Mouse (Mus musculus) heart, embryonic 14.5 days (tissue): ENCODE results near the gene Senp1. TPM values are rescaled to one million over a fixed set of nuclear protein-coding genes. Genes with fewer than 3 reads are reported as not detected.
A peak's percentile ranks its signal among the peaks of the same experiment; 100 is the strongest.

ENCODE experiments used
- ATAC-seq: fragments of 200-750 bp; cut with Nextera tagmentation; 2 replicates; pipeline ENCODE4 v1.8.0; 2017; ENCODE audit warnings: low read depth, moderate TSS enrichment; ENCODE audit not compliant: insufficient number of reproducible peaks, insufficient read depth, low FRiP score
- H3K27ac ChIP-seq, 2 experiments: fragments of 200-500 bp in 1 of 2; fragments of 300-500 bp in 1 of 2; sonication (generic) in 1 of 2; replicated peaks in 1 of 2; 2 replicates each; pipeline ENCODE4 v1.5.1; 2012 to 2014; ENCODE audit warnings: low read depth in 2 of 2, low read length in 2 of 2, control low read depth in 1 of 2, mild to moderate bottlenecking in 1 of 2, mixed read lengths in 1 of 2; ENCODE audit not compliant: control insufficient read depth in 1 of 2, insufficient read depth in 1 of 2
- H3K27me3 ChIP-seq: fragments of 300-500 bp; sonication (generic); 2 replicates; pipeline ENCODE4 v1.6.1; 2014; ENCODE audit warnings: mild to moderate bottlenecking, low read length, control low read depth; ENCODE audit not compliant: control insufficient read depth, insufficient read depth
- H3K36me3 ChIP-seq: fragments of 300-500 bp; sonication (generic); 2 replicates; pipeline ENCODE4 v1.6.1; 2014; ENCODE audit warnings: mild to moderate bottlenecking, control low read depth, low read length, mixed read lengths; ENCODE audit not compliant: control insufficient read depth, insufficient read depth
- H3K4me1 ChIP-seq, 2 experiments: fragments of 200-500 bp in 1 of 2; fragments of 300-500 bp in 1 of 2; sonication (generic) in 1 of 2; 2 replicates each; pipeline ENCODE4 v1.6.1; 2012 to 2014; ENCODE audit warnings: low read length in 2 of 2, control low read depth in 1 of 2, mixed read lengths in 1 of 2; ENCODE audit not compliant: control insufficient read depth in 2 of 2, insufficient read depth in 2 of 2
- H3K4me2 ChIP-seq: fragments of 300-500 bp; sonication (generic); 2 replicates; pipeline ENCODE4 v1.6.1; 2014; ENCODE audit warnings: mild to moderate bottlenecking, low read length
- H3K4me3 ChIP-seq, 2 experiments: fragments of 200-500 bp in 1 of 2; fragments of 300-500 bp in 1 of 2; sonication (generic) in 1 of 2; 2 replicates each; pipeline ENCODE4 v1.5.1; 2012 to 2014; ENCODE audit warnings: low read length in 2 of 2, mild to moderate bottlenecking in 2 of 2, control low read depth in 1 of 2, low read depth in 1 of 2, moderate library complexity in 1 of 2; ENCODE audit not compliant: control insufficient read depth in 1 of 2, insufficient read depth in 1 of 2
- H3K9ac ChIP-seq: fragments of 300-500 bp; sonication (generic); 2 replicates; pipeline ENCODE4 v1.6.1; 2014; ENCODE audit warnings: mild to moderate bottlenecking, low read length
- H3K9me3 ChIP-seq: fragments of 300-500 bp; sonication (generic); 2 replicates; pipeline ENCODE4 v1.6.1; 2016; ENCODE audit warnings: low read length, control low read depth; ENCODE audit not compliant: control insufficient read depth
- WGBS: fragments of 180-500 bp; shearing (Covaris S2); extraction: QIAGEN DNeasy Blood & Tissue Kit; methylation state at CpG from one replicate; pipeline ENCODE4 v1.1.7; 2014; 5-methylcytosine and 5-hydroxymethylcytosine counted together
- polyA plus RNA-seq: library from polyadenylated mRNA; unstranded; fragments of >200 nt; fragmentation: Nextera tagmentation; extraction: Ambion mirVana; gene quantifications from 2 replicates; pipeline ENCODE4 v1.2.1, GENCODE M21; 2014

Gene Senp1
- polyA plus RNA-seq, 1 experiment from 2014 or later, result 22.7 TPM

GRCm38 (mm10) chr15:98033233-98033748 lies 60.3 kb downstream of the Senp1 start:
- H3K27me3 ChIP-seq, result no peaks in the 10 kb centered on the region
- H3K4me2 ChIP-seq, result no peak overlapping the region
- H3K9me3 ChIP-seq, result no peaks in the 10 kb centered on the region
- peaks cover under 1 to 2% of the 10 kb centered on the region in 2 experiments; a peak in 3 of 4 replicates for H3K4me1 ChIP-seq
- no peak for ATAC-seq
- H3K36me3 ChIP-seq, result peaks cover 14% of the 10 kb centered on the region
- no peak overlapping the region for H3K4me3 ChIP-seq
- 85% methylated on average over 9 of the region's 9 CpGs for WGBS
- no peak overlapping the region for H3K27ac ChIP-seq
- no peak overlapping the region for H3K9ac ChIP-seq

GRCm38 (mm10) chr15:98029798-98030197 lies 63.7 kb downstream of the Senp1 start:
- Histone ChIP-seq H3K27ac (no peak overlapping the region), H3K4me1 (peaks cover 29 to 33% of the 10 kb centered on the region in 2 experiments), H3K4me2 (no peak overlapping the region), H3K4me3 (no peak overlapping the region), H3K9ac (no peak overlapping the region), H3K36me3 (no peaks in the 10 kb centered on the region), H3K9me3 (no peaks in the 10 kb centered on the region), H3K27me3 (no peaks in the 10 kb centered on the region)
- 78% methylated on average over 6 of the region's 6 CpGs for WGBS
- ATAC-seq, result no peak

GRCm38 (mm10) chr15:98026967-98027904 lies 66.3 kb downstream of the Senp1 start:
- Histone ChIP-seq H3K9me3 (no peaks in the 10 kb centered on the region), H3K4me1 (peaks cover 29 to 33% of the 10 kb centered on the region in 2 experiments), H3K4me2 (0 out of 2 replicates have a peak overlapping the region, but pooled peaks have one; percentile 6), H3K9ac (peak overlapping the region; percentile 10), H3K36me3 (no peaks in the 10 kb centered on the region), H3K27ac (peak overlapping the region in 1 of 2 experiments; percentile 34; a peak in 2 of 4 replicates), H3K27me3 (no peaks in the 10 kb centered on the region), H3K4me3 (no peak overlapping the region)
- ATAC-seq, result no peak
- 20% methylated on average over 12 of the region's 12 CpGs for WGBS

GRCm38 (mm10) chr15:98025611-98026010 lies 67.9 kb downstream of the Senp1 start:
- 40% methylated on average over 4 of the region's 4 CpGs for WGBS
- Histone ChIP-seq H3K4me2 (0 out of 2 replicates have a peak overlapping the region, but pooled peaks have one; percentile 21), H3K36me3 (no peaks in the 10 kb centered on the region), H3K27me3 (no peaks in the 10 kb centered on the region), H3K9ac (0 out of 2 replicates have a peak overlapping the region, but pooled peaks have one; percentile 4), H3K4me3 (no peak overlapping the region), H3K4me1 (peaks cover 29 to 33% of the 10 kb centered on the region in 2 experiments), H3K9me3 (no peaks in the 10 kb centered on the region), H3K27ac (no peak overlapping the region)
- ATAC-seq, result no peak

- Histone ChIP-seq H3K4me2 (no peak overlapping the region), H3K4me3 (no peak overlapping the region), H3K27ac (no peak overlapping the region), H3K36me3 (no peaks in the 10 kb centered on the region), H3K4me1 (peaks cover 26 to 30% of the 10 kb centered on the region in 2 experiments), H3K9ac (no peak overlapping the region), H3K9me3 (no peaks in the 10 kb centered on the region), H3K27me3 (no peaks in the 10 kb centered on the region)
- 47% methylated on average over 3 of the region's 3 CpGs for WGBS
- ATAC-seq, result no peak
These were observed 70.4 kb downstream of the Senp1 start for GRCm38 (mm10) chr15:98023137-98023536.

GRCm38 (mm10) chr15:98021886-98022285 lies 71.7 kb downstream of the Senp1 start:
- peaks cover 14 to 18% of the 10 kb centered on the region in 2 experiments for H3K4me1 ChIP-seq
- ATAC-seq, result no peak
- no peak overlapping the region for H3K4me3 ChIP-seq
- no peaks in the 10 kb centered on the region for H3K9me3 ChIP-seq
- no peak overlapping the region for H3K9ac ChIP-seq
- H3K27me3 ChIP-seq, result no peaks in the 10 kb centered on the region
- H3K36me3 ChIP-seq, result no peaks in the 10 kb centered on the region
- H3K4me2 ChIP-seq, result no peak overlapping the region
- WGBS, result 55% methylated on average over 2 of the region's 2 CpGs
- no peak overlapping the region for H3K27ac ChIP-seq

GRCm38 (mm10) chr15:98019047-98019446 lies 74.5 kb downstream of the Senp1 start:
- H3K9me3 ChIP-seq, result no peaks in the 10 kb centered on the region
- ATAC-seq, result no peak
- no peak overlapping the region for H3K27ac ChIP-seq
- H3K4me3 ChIP-seq, result no peak overlapping the region
- 45% methylated on average over 3 of the region's 3 CpGs for WGBS
- no peaks in the 10 kb centered on the region for H3K27me3 ChIP-seq
- no peaks in the 10 kb centered on the region for H3K36me3 ChIP-seq
- no peak overlapping the region for H3K4me2 ChIP-seq
- H3K9ac ChIP-seq, result no peak overlapping the region
- no peaks in the 10 kb centered on the region for H3K4me1 ChIP-seq
